Mouse (Mus musculus): ENCODE results near the gene Csgalnact2. TPM values are rescaled to one million over a fixed set of nuclear protein-coding genes. Genes with fewer than 3 reads are reported as not detected.

The Csgalnact2 gene
- polyA plus RNA-seq, 1 experiment from 2014 or later: 11.2 TPM

DNA sequence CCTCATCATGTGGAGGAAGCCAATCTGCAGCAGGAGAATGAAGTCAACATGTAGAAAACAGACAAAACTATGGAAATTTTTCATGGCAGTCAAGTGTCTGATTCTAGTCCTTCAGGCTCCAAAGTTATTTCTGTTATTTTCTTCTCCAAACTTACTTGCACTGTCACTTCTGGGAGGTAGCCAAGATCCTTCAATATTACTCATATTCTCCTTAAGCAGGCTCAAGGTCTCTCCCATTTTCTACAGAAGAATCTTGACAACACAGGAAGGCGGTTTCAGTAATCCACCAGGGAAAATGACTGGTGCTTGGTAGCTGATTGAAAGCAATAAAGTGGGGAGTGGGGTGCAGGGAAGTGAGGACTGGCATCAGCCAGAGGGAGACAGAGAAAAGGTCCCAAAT lies 16.2 kb downstream of the Csgalnact2 start:
- H3K36me3 ChIP-seq (ENCODE audit: control insufficient read depth, insufficient read depth): no peaks in the 10 kb centered on the region; the same call in 1 of the 2 replicates
- no peaks in the 10 kb centered on the region for H3K9me3 ChIP-seq (ENCODE audit: control insufficient read depth, low read length)
- no peak overlapping the region for H3K4me2 ChIP-seq (ENCODE audit: low read length)
- no peak for ATAC-seq
- H3K9ac ChIP-seq (replicated peaks; ENCODE audit: low read depth, low read length): no peak overlapping the region
- no peaks in the 10 kb centered on the region for H3K27me3 ChIP-seq (replicated peaks; ENCODE audit: control insufficient read depth, insufficient read depth, low read length)
- 94% methylated on average over 1 of the region's 1 CpGs for WGBS
- no peaks in the 10 kb centered on the region for H3K4me1 ChIP-seq (replicated peaks; ENCODE audit: control insufficient read depth, insufficient read depth, low read length)
- no peak overlapping the region for H3K4me3 ChIP-seq (replicated peaks; ENCODE audit: low read length)
- H3K27ac ChIP-seq (ENCODE audit: low read length): no peak overlapping the region

- H3K4me3 ChIP-seq (replicated peaks; ENCODE audit: low read length): no peak overlapping the region
- WGBS: 43% methylated on average over 1 of the region's 1 CpGs
- peaks cover 2% of the 10 kb centered on the region; the same call in 1 of the 2 replicates for H3K36me3 ChIP-seq (ENCODE audit: control insufficient read depth, insufficient read depth)
- H3K4me1 ChIP-seq (replicated peaks; ENCODE audit: control insufficient read depth, insufficient read depth, low read length): no peaks in the 10 kb centered on the region
- H3K9ac ChIP-seq (replicated peaks; ENCODE audit: low read depth, low read length): no peak overlapping the region
- no peak overlapping the region for H3K27ac ChIP-seq (ENCODE audit: low read length)
- no peak overlapping the region for H3K4me2 ChIP-seq (ENCODE audit: low read length)
- H3K27me3 ChIP-seq (replicated peaks; ENCODE audit: control insufficient read depth, insufficient read depth, low read length): no peaks in the 10 kb centered on the region
- ATAC-seq: no peak
- H3K9me3 ChIP-seq (ENCODE audit: control insufficient read depth, low read length): no peaks in the 10 kb centered on the region
These were observed 27.1 kb downstream of the Csgalnact2 start for GRCm38 (mm10) chr6:118111810-118112209.

DNA sequence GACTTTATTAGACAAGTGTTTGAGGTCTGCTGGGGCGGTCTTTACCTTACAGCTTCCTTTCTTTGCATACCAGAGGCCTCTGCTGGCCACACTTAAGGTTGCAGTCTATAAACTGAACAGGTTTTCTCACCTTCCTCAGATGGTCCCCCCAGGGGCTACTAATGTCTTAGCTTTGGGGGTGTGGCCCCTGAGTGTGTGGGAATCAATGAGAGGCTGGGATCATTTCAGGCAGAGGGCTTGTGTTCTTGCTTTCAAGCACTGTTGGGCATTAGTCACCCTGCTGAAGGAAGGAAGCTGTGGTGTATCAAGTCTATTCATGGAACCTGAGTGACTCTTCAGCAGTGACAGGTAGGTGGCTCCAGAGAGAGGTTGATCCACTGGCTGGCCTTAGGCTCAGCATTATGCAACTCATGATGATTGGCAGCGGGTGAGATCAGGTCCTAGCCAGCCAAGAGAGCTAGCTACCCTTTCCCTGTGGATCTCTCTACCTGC lies 39.6 kb downstream of the Csgalnact2 start:
- Histone ChIP-seq H3K9ac (replicated peaks; ENCODE audit: low read depth, low read length) (no peak overlapping the region), H3K9me3 (ENCODE audit: control insufficient read depth, low read length) (no peaks in the 10 kb centered on the region), H3K4me3 (replicated peaks; ENCODE audit: low read length) (no peak overlapping the region), H3K27ac (ENCODE audit: low read length) (no peak overlapping the region), H3K36me3 (ENCODE audit: control insufficient read depth, insufficient read depth) (no peaks in the 10 kb centered on the region), H3K4me2 (ENCODE audit: low read length) (no peak overlapping the region), H3K4me1 (replicated peaks; ENCODE audit: control insufficient read depth, insufficient read depth, low read length) (no peaks in the 10 kb centered on the region), H3K27me3 (replicated peaks; ENCODE audit: control insufficient read depth, insufficient read depth, low read length) (no peaks in the 10 kb centered on the region)
- ATAC-seq: no peak
- 50% methylated on average over 2 of the region's 2 CpGs for WGBS

- Histone ChIP-seq H3K27ac (ENCODE audit: low read length) (no peak overlapping the region), H3K4me1 (replicated peaks; ENCODE audit: control insufficient read depth, insufficient read depth, low read length) (no peaks in the 10 kb centered on the region), H3K9me3 (ENCODE audit: control insufficient read depth, low read length) (no peaks in the 10 kb centered on the region), H3K4me3 (replicated peaks; ENCODE audit: low read length) (no peak overlapping the region), H3K27me3 (replicated peaks; ENCODE audit: control insufficient read depth, insufficient read depth, low read length) (no peaks in the 10 kb centered on the region), H3K4me2 (ENCODE audit: low read length) (no peak overlapping the region), H3K36me3 (ENCODE audit: control insufficient read depth, insufficient read depth) (no peaks in the 10 kb centered on the region), H3K9ac (replicated peaks; ENCODE audit: low read depth, low read length) (no peak overlapping the region)
- 86% methylated on average over 8 of the region's 8 CpGs for WGBS
- ATAC-seq: no peak
These were observed 41.1 kb downstream of the Csgalnact2 start for GRCm38 (mm10) chr6:118097765-118098365.

GRCm38 (mm10) chr6:118090827-118091226 lies 48.1 kb downstream of the Csgalnact2 start:
- ATAC-seq: no peak
- WGBS: 80% methylated on average over 9 of the region's 9 CpGs
- H3K9ac ChIP-seq (replicated peaks; ENCODE audit: low read depth, low read length): no peak overlapping the region
- H3K4me3 ChIP-seq (replicated peaks; ENCODE audit: low read length): no peak overlapping the region
- H3K27ac ChIP-seq (ENCODE audit: low read length): no peak overlapping the region
- H3K4me1 ChIP-seq (replicated peaks; ENCODE audit: control insufficient read depth, insufficient read depth, low read length): no peaks in the 10 kb centered on the region
- H3K9me3 ChIP-seq (ENCODE audit: control insufficient read depth, low read length): no peaks in the 10 kb centered on the region
- H3K27me3 ChIP-seq (replicated peaks; ENCODE audit: control insufficient read depth, insufficient read depth, low read length): no peaks in the 10 kb centered on the region
- no peak overlapping the region for H3K4me2 ChIP-seq (ENCODE audit: low read length)
- no peaks in the 10 kb centered on the region for H3K36me3 ChIP-seq (ENCODE audit: control insufficient read depth, insufficient read depth)

- WGBS: 75% methylated on average over 17 of the region's 17 CpGs
- Histone ChIP-seq H3K36me3 (ENCODE audit: control insufficient read depth, insufficient read depth) (no peaks in the 10 kb centered on the region), H3K9ac (replicated peaks; ENCODE audit: low read depth, low read length) (no peak overlapping the region), H3K4me1 (replicated peaks; ENCODE audit: control insufficient read depth, insufficient read depth, low read length) (no peaks in the 10 kb centered on the region), H3K27me3 (replicated peaks; ENCODE audit: control insufficient read depth, insufficient read depth, low read length) (no peaks in the 10 kb centered on the region), H3K9me3 (ENCODE audit: control insufficient read depth, low read length) (no peaks in the 10 kb centered on the region), H3K4me3 (replicated peaks; ENCODE audit: low read length) (no peak overlapping the region), H3K27ac (ENCODE audit: low read length) (no peak overlapping the region), H3K4me2 (ENCODE audit: low read length) (no peak overlapping the region)
- ATAC-seq: no peak
These were observed 50.0 kb downstream of the Csgalnact2 start for GRCm38 (mm10) chr6:118088750-118089440.

DNA sequence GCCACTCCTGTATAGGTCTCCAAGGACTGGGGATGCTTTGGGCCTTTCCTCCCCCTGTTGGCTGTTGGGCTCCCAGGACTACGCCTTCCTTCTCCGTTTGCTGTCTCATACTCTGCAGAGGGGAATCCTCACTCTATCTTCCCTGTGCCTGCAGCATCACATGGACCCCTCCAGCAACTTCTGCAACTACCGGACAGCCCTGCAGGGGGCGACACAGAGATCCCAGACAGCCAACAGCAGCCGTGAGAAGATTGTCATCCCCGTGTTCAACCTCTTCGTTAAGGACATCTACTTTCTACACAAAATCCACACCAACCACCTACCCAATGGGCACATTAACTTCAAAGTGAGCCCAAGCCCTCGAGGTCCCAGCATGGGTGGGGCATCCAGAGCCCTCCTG lies 51.0 kb downstream of the Csgalnact2 start:
- ATAC-seq: no peak
- no peak overlapping the region for H3K4me2 ChIP-seq (ENCODE audit: low read length)
- H3K4me1 ChIP-seq (replicated peaks; ENCODE audit: control insufficient read depth, insufficient read depth, low read length): no peaks in the 10 kb centered on the region
- no peaks in the 10 kb centered on the region for H3K36me3 ChIP-seq (ENCODE audit: control insufficient read depth, insufficient read depth)
- H3K27me3 ChIP-seq (replicated peaks; ENCODE audit: control insufficient read depth, insufficient read depth, low read length): no peaks in the 10 kb centered on the region
- WGBS: 53% methylated on average over 8 of the region's 8 CpGs
- H3K9me3 ChIP-seq (ENCODE audit: control insufficient read depth, low read length): no peaks in the 10 kb centered on the region
- no peak overlapping the region for H3K9ac ChIP-seq (replicated peaks; ENCODE audit: low read depth, low read length)
- no peak overlapping the region for H3K27ac ChIP-seq (ENCODE audit: low read length)
- no peak overlapping the region for H3K4me3 ChIP-seq (replicated peaks; ENCODE audit: low read length)

GRCm38 (mm10) chr6:118084596-118084995 lies 54.3 kb downstream of the Csgalnact2 start:
- WGBS: 88% methylated on average over 8 of the region's 8 CpGs
- H3K4me2 ChIP-seq (ENCODE audit: low read length): no peak overlapping the region

GRCm38 (mm10) chr6:118083608-118084007 lies 55.3 kb downstream of the Csgalnact2 start:
- H3K4me2 ChIP-seq (ENCODE audit: low read length): no peak overlapping the region
- H3K9me3 ChIP-seq (ENCODE audit: control insufficient read depth, low read length): no peaks in the 10 kb centered on the region
- H3K36me3 ChIP-seq (ENCODE audit: control insufficient read depth, insufficient read depth): no peaks in the 10 kb centered on the region
- H3K4me3 ChIP-seq (replicated peaks; ENCODE audit: low read length): no peak overlapping the region
- H3K4me1 ChIP-seq (replicated peaks; ENCODE audit: control insufficient read depth, insufficient read depth, low read length): no peaks in the 10 kb centered on the region
- no peak overlapping the region for H3K9ac ChIP-seq (replicated peaks; ENCODE audit: low read depth, low read length)
- no peaks in the 10 kb centered on the region for H3K27me3 ChIP-seq (replicated peaks; ENCODE audit: control insufficient read depth, insufficient read depth, low read length)
- no peak for ATAC-seq
- H3K27ac ChIP-seq (ENCODE audit: low read length): no peak overlapping the region
- 73% methylated on average over 6 of the region's 6 CpGs for WGBS

More at GRCm38 (mm10) chr6:118084596-118084995, 54.3 kb downstream of the Csgalnact2 start:
- no peak for ATAC-seq
- Histone ChIP-seq H3K4me1 (replicated peaks; ENCODE audit: control insufficient read depth, insufficient read depth, low read length) (no peaks in the 10 kb centered on the region), H3K27me3 (replicated peaks; ENCODE audit: control insufficient read depth, insufficient read depth, low read length) (no peaks in the 10 kb centered on the region), H3K4me3 (replicated peaks; ENCODE audit: low read length) (no peak overlapping the region), H3K9me3 (ENCODE audit: control insufficient read depth, low read length) (no peaks in the 10 kb centered on the region), H3K36me3 (ENCODE audit: control insufficient read depth, insufficient read depth) (no peaks in the 10 kb centered on the region), H3K27ac (ENCODE audit: low read length) (no peak overlapping the region), H3K9ac (replicated peaks; ENCODE audit: low read depth, low read length) (no peak overlapping the region)
